Mouse (Mus musculus) kidney, postnatal 0 days (tissue): ENCODE results near the gene Oas2. TPM values are rescaled to one million over a fixed set of nuclear protein-coding genes. Genes with fewer than 3 reads are reported as not detected.

Experiments used
- ATAC-seq: fragments of 200-750 bp; cut with Nextera tagmentation; replicated peaks from 2 replicates; pipeline ENCODE4 v1.8.0; 2017; ENCODE audit warnings: low read depth, moderate number of reproducible peaks, moderate TSS enrichment, moderate library complexity; ENCODE audit not compliant: low FRiP score
- DNase-seq: peaks from one replicate; pipeline ENCODE4 v3.0.0-alpha.2; 2016; ENCODE audit warnings: low spot score
- H3K27ac ChIP-seq: fragments of 300-500 bp; sonication (generic); 2 replicates; pipeline ENCODE4 v1.5.1; 2014; ENCODE audit warnings: mild to moderate bottlenecking
- H3K27me3 ChIP-seq: fragments of 300-500 bp; sonication (generic); 2 replicates; pipeline ENCODE4 v1.6.1; 2014; ENCODE audit warnings: low read length, mixed read lengths; ENCODE audit not compliant: insufficient read depth
- H3K36me3 ChIP-seq: fragments of 300-500 bp; sonication (generic); 2 replicates; pipeline ENCODE4 v1.6.1; 2014; ENCODE audit warnings: low read length, mixed read lengths; ENCODE audit not compliant: insufficient read depth
- H3K4me1 ChIP-seq: fragments of 300-500 bp; sonication (generic); replicated peaks from 2 replicates; pipeline ENCODE4 v1.6.1; 2014; ENCODE audit warnings: antibody characterized with exemption, low read length, mixed read lengths; ENCODE audit not compliant: insufficient read depth
- H3K4me2 ChIP-seq: fragments of 300-500 bp; sonication (generic); 2 replicates; pipeline ENCODE4 v1.6.1; 2014; ENCODE audit warnings: mild to moderate bottlenecking, low read length, moderate library complexity, mixed read lengths
- H3K4me3 ChIP-seq: fragments of 300-500 bp; sonication (generic); replicated peaks from 2 replicates; pipeline ENCODE4 v1.5.1; 2014; ENCODE audit warnings: low read depth, low read length
- H3K9ac ChIP-seq: fragments of 300-500 bp; sonication (generic); 2 replicates; pipeline ENCODE4 v1.6.1; 2014; ENCODE audit warnings: low read depth, low read length
- H3K9me3 ChIP-seq: fragments of 300-500 bp; sonication (generic); replicated peaks from 2 replicates; pipeline ENCODE4 v1.6.1; 2016; ENCODE audit warnings: low read length, inconsistent platforms, mixed read lengths
- CTCF ChIP-seq: IDR thresholded peaks from 2 replicates; pipeline ENCODE4 v1.5.1; 2016; ENCODE audit warnings: antibody characterized with exemption, low read depth, mild to moderate bottlenecking, moderate library complexity
- WGBS: fragments of 180-500 bp; shearing (Covaris S2); extraction: QIAGEN DNeasy Blood & Tissue Kit; methylation state at CpG from one replicate; pipeline ENCODE4 v1.1.7; 2014; 5-methylcytosine and 5-hydroxymethylcytosine counted together
- polyA plus RNA-seq: library from polyadenylated mRNA; unstranded; fragments of >200 nt; fragmentation: Nextera tagmentation; extraction: Ambion mirVana; gene quantifications from 2 replicates; pipeline ENCODE4 v1.2.1, GENCODE M21; 2015

Gene Oas2
- polyA plus RNA-seq, 1 experiment from 2014 or later = 0.87 TPM

DNA sequence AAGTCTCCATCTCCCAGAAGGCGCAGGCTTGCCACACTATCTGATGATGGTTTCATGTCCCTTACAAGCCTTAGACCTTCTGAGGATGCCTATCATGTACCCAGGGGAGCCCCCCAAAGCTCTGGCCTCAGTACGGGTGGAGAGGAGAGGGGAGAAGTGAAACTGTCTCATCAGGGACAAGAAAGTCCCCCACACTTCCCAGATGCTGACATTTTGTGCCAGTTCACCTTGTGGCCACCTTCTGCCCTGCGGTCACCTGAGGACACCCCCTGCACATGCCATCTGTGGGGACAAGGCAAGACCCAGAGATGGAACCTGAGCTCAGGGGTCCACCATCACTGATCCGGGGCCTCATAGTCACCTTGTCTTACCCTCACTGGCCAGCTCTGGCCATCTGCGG is 61.8 kb downstream of the Oas2 start:
- Histone ChIP-seq H3K27me3 (no peaks in the 10 kb centered on the region; the same call in 1 of the 2 replicates), H3K9me3 (no peaks in the 10 kb centered on the region), H3K27ac (no peak overlapping the region), H3K9ac (no peak overlapping the region), H3K4me1 (no peaks in the 10 kb centered on the region), H3K4me2 (no peak overlapping the region), H3K36me3 (no peaks in the 10 kb centered on the region), H3K4me3 (no peak overlapping the region)
- DNase-seq (no peak), ATAC-seq (no peak)
- TF ChIP-seq CTCF = no peak
- 90% methylated on average over 5 of the region's 5 CpGs for WGBS

DNA sequence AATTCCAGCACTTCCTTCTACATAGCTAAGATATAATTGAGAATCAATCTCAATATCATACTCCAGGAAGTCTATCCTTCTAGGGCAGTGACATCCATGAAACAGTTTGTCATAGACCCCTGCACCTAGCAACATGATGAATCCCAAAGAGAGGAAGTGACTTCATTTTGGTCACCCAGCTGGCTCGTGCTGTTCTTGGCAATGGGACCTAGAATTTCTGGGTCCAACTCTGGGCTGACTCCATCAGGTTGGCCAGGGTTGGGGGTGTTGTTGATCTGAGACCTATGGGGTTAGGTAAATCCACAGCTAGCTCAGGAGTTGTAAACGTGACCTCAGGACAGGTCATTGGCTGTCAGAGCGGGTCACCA is 62.2 kb downstream of the Oas2 start:
- ATAC-seq = no peak
- no peak overlapping the region for H3K9ac ChIP-seq
- 73% methylated on average over 3 of the region's 3 CpGs for WGBS
- no peak for DNase-seq
- TF ChIP-seq CTCF = no peak
- no peak overlapping the region for H3K4me3 ChIP-seq
- no peaks in the 10 kb centered on the region for H3K36me3 ChIP-seq
- H3K4me1 ChIP-seq = no peaks in the 10 kb centered on the region
- H3K27ac ChIP-seq = no peak overlapping the region
- no peak overlapping the region for H3K4me2 ChIP-seq
- no peaks in the 10 kb centered on the region; the same call in 1 of the 2 replicates for H3K27me3 ChIP-seq
- no peaks in the 10 kb centered on the region for H3K9me3 ChIP-seq

DNA sequence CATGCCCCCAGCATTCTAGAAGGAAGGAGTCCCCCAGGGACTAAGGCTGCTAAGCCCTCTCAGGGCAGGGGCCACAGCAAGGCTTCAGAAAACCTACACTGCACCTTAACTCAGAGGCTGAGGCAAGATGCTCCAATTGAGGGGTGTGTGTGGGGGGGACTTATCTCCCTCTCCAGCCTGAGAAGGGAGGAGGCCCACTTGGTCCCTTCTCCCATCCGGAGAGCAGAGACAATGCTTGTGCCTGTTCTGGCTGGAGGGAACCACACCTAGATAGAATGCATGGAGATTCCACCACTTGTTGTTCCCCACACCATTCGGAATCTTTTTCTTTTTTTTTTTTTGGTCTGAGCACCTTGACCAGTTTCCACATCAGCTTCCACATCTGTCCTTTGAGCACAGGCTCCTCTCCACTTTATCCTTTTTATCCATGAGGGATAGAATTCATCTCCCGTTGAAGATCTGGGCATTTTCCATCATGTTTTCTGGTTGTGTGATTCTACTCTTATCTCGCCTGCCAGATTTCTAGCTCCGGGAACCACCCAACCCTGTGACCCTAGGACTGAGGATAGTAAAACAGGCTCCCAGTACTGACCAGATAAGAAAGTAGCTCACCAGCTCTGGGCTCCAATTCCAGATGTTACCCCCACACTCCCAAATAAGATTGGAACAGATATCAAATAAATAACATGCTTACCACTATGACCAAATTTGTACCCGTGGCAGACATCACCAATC is 62.7 kb downstream of the Oas2 start:
- DNase-seq = no peak
- Histone ChIP-seq H3K36me3 (no peaks in the 10 kb centered on the region), H3K27me3 (no peaks in the 10 kb centered on the region; the same call in 1 of the 2 replicates), H3K4me2 (no peak overlapping the region), H3K4me3 (no peak overlapping the region), H3K27ac (no peak overlapping the region), H3K9me3 (no peaks in the 10 kb centered on the region), H3K4me1 (no peaks in the 10 kb centered on the region), H3K9ac (no peak overlapping the region)
- no peak for TF ChIP-seq CTCF
- no peak for ATAC-seq
- 80% methylated on average over 6 of the region's 6 CpGs for WGBS

DNA sequence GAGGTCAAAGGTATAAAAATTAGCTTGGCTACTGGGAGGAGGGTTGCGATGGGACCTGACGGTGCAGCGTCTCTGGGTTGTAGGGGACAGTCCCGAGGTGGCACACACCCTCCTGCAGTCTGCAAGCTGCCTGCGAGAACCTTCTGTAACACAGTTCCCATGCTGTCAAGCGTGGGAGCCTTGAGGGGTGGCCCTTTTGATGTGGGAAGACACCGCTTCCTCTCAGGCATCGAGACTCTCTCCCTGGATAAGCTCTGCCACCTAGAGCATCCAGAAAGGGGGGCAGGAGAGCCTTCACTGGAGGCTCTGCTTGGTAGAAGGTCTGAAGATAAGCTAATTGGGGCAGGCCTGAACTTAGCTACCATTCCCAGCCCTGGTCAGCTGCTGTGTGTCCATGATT is 64.0 kb downstream of the Oas2 start:
- Histone ChIP-seq H3K9ac (no peak overlapping the region), H3K4me2 (no peak overlapping the region), H3K4me1 (no peaks in the 10 kb centered on the region), H3K27ac (no peak overlapping the region), H3K27me3 (no peaks in the 10 kb centered on the region; the same call in 1 of the 2 replicates), H3K9me3 (no peaks in the 10 kb centered on the region), H3K36me3 (no peaks in the 10 kb centered on the region), H3K4me3 (no peak overlapping the region)
- DNase-seq (no peak), ATAC-seq (no peak)
- TF ChIP-seq CTCF = no peak
- WGBS = 63% methylated on average over 8 of the region's 8 CpGs

DNA sequence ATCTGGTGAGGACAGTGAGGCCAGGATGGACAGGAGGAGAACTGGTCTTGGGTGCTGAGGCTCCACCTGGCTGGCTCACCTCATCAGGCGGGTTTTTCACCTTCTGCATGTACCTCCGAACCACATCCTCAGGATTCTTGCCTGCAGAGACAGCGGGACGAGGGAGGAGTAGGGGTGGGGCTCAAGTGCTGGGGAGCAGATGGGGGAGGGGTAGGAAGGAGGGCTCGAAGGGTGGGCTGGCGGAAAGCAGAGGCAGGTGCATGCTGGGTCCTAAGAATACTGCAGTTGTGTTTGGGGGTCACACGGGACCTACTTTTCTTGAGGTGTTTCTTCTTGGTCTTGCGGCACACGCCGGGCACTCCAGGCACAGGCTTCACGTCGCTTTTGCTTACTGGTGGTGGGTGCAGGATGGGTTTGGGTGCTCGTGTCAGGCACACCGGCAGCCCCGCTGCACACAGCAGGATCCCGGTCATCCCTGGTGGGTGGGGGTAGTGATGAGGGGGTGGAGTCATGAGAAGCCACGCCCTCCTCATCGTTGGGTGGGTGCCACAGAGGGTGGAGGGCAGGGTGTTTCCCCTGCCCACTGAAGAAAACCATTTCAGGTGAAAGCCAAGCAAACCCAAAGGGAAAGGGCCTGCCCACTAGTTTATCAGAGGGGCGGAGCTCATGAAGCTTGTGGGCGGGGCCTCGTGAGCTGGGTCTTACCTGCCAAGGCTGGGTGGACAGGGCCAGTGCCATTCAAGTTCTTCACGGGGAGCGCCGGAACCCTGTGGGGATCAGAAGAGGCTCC is 66.5 kb downstream of the Oas2 start:
- 12% methylated on average over 24 of the region's 24 CpGs for WGBS
- no peak overlapping the region for H3K9ac ChIP-seq
- H3K36me3 ChIP-seq = no peaks in the 10 kb centered on the region
- H3K27me3 ChIP-seq = no peaks in the 10 kb centered on the region; the same call in 1 of the 2 replicates
- ATAC-seq = no peak; the same call in 1 of the 2 replicates
- no peak overlapping the region for H3K27ac ChIP-seq
- no peaks in the 10 kb centered on the region; the same call in 1 of the 2 replicates for H3K4me1 ChIP-seq
- H3K4me2 ChIP-seq = peak overlapping the region; percentile 27
- DNase-seq = no peak
- no peak overlapping the region for H3K4me3 ChIP-seq
- TF ChIP-seq CTCF = no peak
- H3K9me3 ChIP-seq = no peaks in the 10 kb centered on the region

DNA sequence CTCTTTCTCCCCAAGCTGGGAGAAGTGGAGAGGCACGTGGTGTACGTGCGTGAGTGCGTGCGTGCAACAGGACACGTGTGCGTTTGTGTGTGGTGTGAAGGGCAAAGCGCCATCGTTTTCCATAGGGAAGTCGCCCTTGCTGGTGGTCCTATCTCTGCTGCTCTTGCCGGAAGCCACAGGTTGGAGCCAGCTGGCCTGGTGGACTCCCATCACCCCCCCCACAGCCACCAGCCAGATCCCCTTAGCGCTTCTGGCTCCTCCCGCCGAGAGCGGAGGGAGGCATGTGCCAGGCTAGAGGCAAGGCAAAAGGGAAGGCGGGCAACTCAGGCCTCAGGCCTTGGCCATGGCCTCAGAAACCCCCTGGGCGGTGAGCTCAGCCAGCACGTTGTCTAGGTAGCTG is 68.7 kb downstream of the Oas2 start:
- Histone ChIP-seq H3K4me3 (no peak overlapping the region), H3K36me3 (no peaks in the 10 kb centered on the region), H3K9ac (no peak overlapping the region), H3K27ac (no peak overlapping the region), H3K27me3 (no peaks in the 10 kb centered on the region; the same call in 1 of the 2 replicates), H3K4me2 (no peak overlapping the region), H3K4me1 (no peaks in the 10 kb centered on the region; the same call in 1 of the 2 replicates), H3K9me3 (no peaks in the 10 kb centered on the region)
- TF ChIP-seq CTCF = no peak
- ATAC-seq (no peak), DNase-seq (no peak)
- 85% methylated on average over 18 of the region's 18 CpGs for WGBS

Other genes with a start within 250 kb of the Oas2 start
- gene Plbd2, start 246.2 kb downstream of the Oas2 start, polyA plus RNA-seq = 73.7 and 78.2 TPM in 2 replicates
- gene Slc8b1, start 238.7 kb downstream of the Oas2 start, polyA plus RNA-seq = 9.5 and 9.8 TPM in 2 replicates
- 34.6 and 35.4 TPM in 2 replicates for gene Tpcn1, start 161.2 kb downstream of the Oas2 start, polyA plus RNA-seq
- 1.1 and 1.4 TPM in 2 replicates for gene Iqcd, start 160.8 kb downstream of the Oas2 start, polyA plus RNA-seq
- gene Rita1, start 137.3 kb downstream of the Oas2 start, polyA plus RNA-seq = 14.3 and 16.3 TPM in 2 replicates
- 34.8 and 38.6 TPM in 2 replicates for gene Ddx54, start 137.1 kb downstream of the Oas2 start, polyA plus RNA-seq
- gene Cfap73, start 115.6 kb downstream of the Oas2 start, polyA plus RNA-seq = not detected in 2 replicates
- 0.36 and 0.39 TPM in 2 replicates for gene Rasal1, start 101.0 kb downstream of the Oas2 start, polyA plus RNA-seq
- 3.6 and 5.5 TPM in 2 replicates for gene Dtx1, start 37.9 kb downstream of the Oas2 start, polyA plus RNA-seq
- 0.13 and 0.21 TPM in 2 replicates for gene Oas3, start 27.8 kb upstream of the Oas2 start, polyA plus RNA-seq
- gene Oas1e, start 45.7 kb upstream of the Oas2 start, polyA plus RNA-seq = not detected in 2 replicates
- 1.1 and 1.2 TPM in 2 replicates for gene Oas1c, start 62.7 kb upstream of the Oas2 start, polyA plus RNA-seq
- 0.12 and 0.27 TPM in 2 replicates for gene Oas1f, start 97.5 kb upstream of the Oas2 start, polyA plus RNA-seq
- gene Oas1h, start 111.6 kb upstream of the Oas2 start, polyA plus RNA-seq = 0.07 TPM in 1 of 2 replicates, not detected in the other
- 1.6 and 1.8 TPM in 2 replicates for gene Oas1g, start 137.8 kb upstream of the Oas2 start, polyA plus RNA-seq
- 5.4 and 7.9 TPM in 2 replicates for gene Oas1a, start 157.7 kb upstream of the Oas2 start, polyA plus RNA-seq
- gene Oas1d, start 164.7 kb upstream of the Oas2 start, polyA plus RNA-seq = not detected in 2 replicates